Mouse (Mus musculus): ENCODE measurements around the gene Hcn4. TPM values are rescaled to one million over a fixed set of nuclear protein-coding genes. Genes with fewer than 3 reads are reported as not detected.

The Hcn4 gene
- polyA plus RNA-seq, 1 experiment, result 0.01 TPM

DNA sequence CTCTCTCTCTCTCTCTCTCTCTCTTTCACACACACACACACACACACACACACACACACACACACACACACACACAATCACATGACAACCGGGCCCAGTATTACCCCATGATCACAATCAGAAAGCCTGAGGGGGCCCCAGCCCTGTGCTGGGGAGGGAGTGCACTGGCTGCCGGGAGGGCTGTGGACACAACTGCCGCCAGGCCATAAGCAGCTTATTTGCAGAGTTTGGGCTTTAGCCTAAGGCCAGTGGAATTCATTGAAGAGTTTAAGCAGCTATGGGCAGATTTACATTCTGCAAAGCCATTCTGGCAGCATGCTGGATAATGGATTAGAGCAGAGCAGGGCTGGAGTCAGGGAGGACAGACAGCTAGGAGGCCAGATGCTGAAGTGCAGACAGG lies 12.0 kb upstream of the Hcn4 start:
- peaks cover 27% of the 10 kb centered on the region for H3K27me3 ChIP-seq (ENCODE audit: control insufficient read depth, insufficient read depth, insufficient read length)
- H3K79me2 ChIP-seq (ENCODE audit: control insufficient read depth, insufficient read depth), result no peaks in the 10 kb centered on the region
- TF ChIP-seq POLR2A (IDR thresholded peaks at IDR 0.05; ENCODE audit: insufficient read length, low read depth), result no peak
- TF ChIP-seq TCF12 (IDR thresholded peaks at IDR 0.05; ENCODE audit: insufficient read depth, poor library complexity, severe bottlenecking), result no peak
- TF ChIP-seq MYOG (IDR thresholded peaks at IDR 0.05; ENCODE audit: control insufficient read depth in 1 of 3, insufficient read depth in 1 of 3, insufficient read length in 2 of 3, low read depth in 2 of 3), result no peak
- TF ChIP-seq CEBPB (IDR thresholded peaks at IDR 0.05; ENCODE audit: insufficient read depth, poor library complexity, severe bottlenecking), result no peak
- TF ChIP-seq TCF3 (IDR thresholded peaks at IDR 0.05; ENCODE audit: insufficient read length, low read depth), result no peak
- no peak for TF ChIP-seq SRF (IDR thresholded peaks at IDR 0.05; ENCODE audit: control insufficient read depth, insufficient read length, low read depth)
- no peak for TF ChIP-seq E2F4 (IDR thresholded peaks at IDR 0.05; ENCODE audit: insufficient read depth)
- TF ChIP-seq REST (IDR thresholded peaks at IDR 0.05; ENCODE audit: insufficient read depth, insufficient read length), result no peak
- TF ChIP-seq MAX (IDR thresholded peaks at IDR 0.05; ENCODE audit: low read depth), result no peak
- TF ChIP-seq USF1 (IDR thresholded peaks at IDR 0.05; ENCODE audit: low read depth), result no peak
- no peak for TF ChIP-seq MYOD1 (IDR thresholded peaks at IDR 0.05; ENCODE audit: control insufficient read depth in 1 of 3, insufficient read length in 2 of 3, low read depth in 2 of 3)
- no peak overlapping the region for H3ac ChIP-seq (ENCODE audit: control insufficient read depth, insufficient read length)
- no peak overlapping the region for H3K4me3 ChIP-seq
- no peaks in the 10 kb centered on the region for H3K36me3 ChIP-seq (ENCODE audit: control insufficient read depth, insufficient read depth)
- H3K4me2 ChIP-seq (ENCODE audit: low read depth), result no peak overlapping the region

DNA sequence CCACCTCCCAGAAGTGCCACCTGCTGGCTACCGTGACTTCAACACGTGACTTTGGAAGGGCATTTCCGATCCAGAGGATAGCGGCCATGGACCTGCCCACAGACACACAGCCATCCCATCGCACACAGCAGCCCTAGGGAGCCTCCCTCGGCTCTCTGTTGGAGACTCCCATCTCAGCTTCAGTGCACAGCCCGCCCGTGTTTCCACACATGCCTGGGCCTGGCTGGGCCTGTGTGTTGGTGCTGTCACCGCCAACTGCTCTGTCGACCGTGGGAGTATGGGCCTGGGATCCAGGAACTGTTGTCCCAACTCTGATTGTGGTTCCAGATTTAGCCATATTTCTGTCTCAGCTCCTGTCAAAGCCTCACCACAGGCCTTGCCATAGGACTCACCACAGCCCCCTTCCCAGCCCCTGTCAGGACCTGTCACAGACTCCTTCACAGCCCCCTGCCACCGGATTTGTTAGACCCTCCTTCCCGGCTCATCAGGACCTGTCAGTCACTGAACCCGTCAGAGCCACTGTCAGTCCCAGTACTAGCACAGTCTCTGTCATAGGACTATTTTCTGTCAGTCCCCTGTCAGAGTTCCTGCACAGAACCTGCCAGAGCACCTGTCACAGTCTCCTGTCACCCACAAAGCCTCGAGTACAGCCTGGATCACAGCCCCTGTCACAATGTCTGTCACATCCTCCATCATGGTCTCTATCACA lies 7.5 kb upstream of the Hcn4 start:
- no peak overlapping the region for H3K4me2 ChIP-seq (ENCODE audit: low read depth)
- no peak overlapping the region for H3ac ChIP-seq (ENCODE audit: control insufficient read depth, insufficient read length)
- H3K36me3 ChIP-seq (ENCODE audit: control insufficient read depth, insufficient read depth), result no peaks in the 10 kb centered on the region
- no peak overlapping the region for H3K4me3 ChIP-seq
- TF ChIP-seq POLR2A (IDR thresholded peaks at IDR 0.05; ENCODE audit: insufficient read length, low read depth) (no peak), MYOG (IDR thresholded peaks at IDR 0.05; ENCODE audit: control insufficient read depth in 1 of 3, insufficient read depth in 1 of 3, insufficient read length in 2 of 3, low read depth in 2 of 3) (no peak), MYOD1 (IDR thresholded peaks at IDR 0.05; ENCODE audit: control insufficient read depth in 1 of 3, insufficient read length in 2 of 3, low read depth in 2 of 3) (no peak), USF1 (IDR thresholded peaks at IDR 0.05; ENCODE audit: low read depth) (no peak), TCF3 (IDR thresholded peaks at IDR 0.05; ENCODE audit: insufficient read length, low read depth) (no peak), REST (IDR thresholded peaks at IDR 0.05; ENCODE audit: insufficient read depth, insufficient read length) (no peak), CEBPB (IDR thresholded peaks at IDR 0.05; ENCODE audit: insufficient read depth, poor library complexity, severe bottlenecking) (no peak), POLR2AphosphoS2 (IDR thresholded peaks at IDR 0.05; ENCODE audit: insufficient read length, low read depth) (no peak), E2F4 (IDR thresholded peaks at IDR 0.05; ENCODE audit: insufficient read depth) (no peak), MAX (IDR thresholded peaks at IDR 0.05; ENCODE audit: low read depth) (no peak), TCF12 (IDR thresholded peaks at IDR 0.05; ENCODE audit: insufficient read depth, poor library complexity, severe bottlenecking) (no peak), SRF (IDR thresholded peaks at IDR 0.05; ENCODE audit: control insufficient read depth, insufficient read length, low read depth) (no peak)
- peaks cover 56% of the 10 kb centered on the region for H3K27me3 ChIP-seq (ENCODE audit: control insufficient read depth, insufficient read depth, insufficient read length)
- no peaks in the 10 kb centered on the region for H3K79me2 ChIP-seq (ENCODE audit: control insufficient read depth, insufficient read depth)

DNA sequence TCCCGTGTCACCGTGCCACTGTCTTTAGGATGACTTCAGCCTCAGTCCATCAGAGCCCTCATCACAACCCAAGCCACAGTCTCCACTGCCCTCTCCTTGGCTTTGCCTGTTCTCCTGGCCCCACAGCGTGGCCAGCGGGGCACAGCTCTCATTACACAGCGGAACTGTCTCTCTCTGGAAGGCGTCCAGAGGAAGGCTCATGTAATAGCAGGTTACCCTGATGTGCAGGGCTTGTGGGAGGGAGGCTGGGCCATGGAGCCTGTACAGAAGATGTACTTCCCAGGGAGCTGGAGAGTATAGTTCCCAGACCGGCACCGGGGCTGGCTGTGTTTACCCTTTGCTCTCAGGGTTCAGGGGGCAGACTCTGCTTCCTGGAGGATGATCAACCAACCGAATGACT lies 6.8 kb upstream of the Hcn4 start:
- no peaks in the 10 kb centered on the region for H3K79me2 ChIP-seq (ENCODE audit: control insufficient read depth, insufficient read depth)
- no peaks in the 10 kb centered on the region for H3K36me3 ChIP-seq (ENCODE audit: control insufficient read depth, insufficient read depth)
- H3ac ChIP-seq (ENCODE audit: control insufficient read depth, insufficient read length), result no peak overlapping the region
- no peak overlapping the region for H3K4me2 ChIP-seq (ENCODE audit: low read depth)
- H3K27me3 ChIP-seq (ENCODE audit: control insufficient read depth, insufficient read depth, insufficient read length), result peaks cover 63% of the 10 kb centered on the region
- TF ChIP-seq MYOD1 (IDR thresholded peaks at IDR 0.05; ENCODE audit: control insufficient read depth in 1 of 3, insufficient read length in 2 of 3, low read depth in 2 of 3) (no peak), TCF12 (IDR thresholded peaks at IDR 0.05; ENCODE audit: insufficient read depth, poor library complexity, severe bottlenecking) (no peak), E2F4 (IDR thresholded peaks at IDR 0.05; ENCODE audit: insufficient read depth) (no peak), USF1 (IDR thresholded peaks at IDR 0.05; ENCODE audit: low read depth) (no peak), SRF (IDR thresholded peaks at IDR 0.05; ENCODE audit: control insufficient read depth, insufficient read length, low read depth) (no peak), MAX (IDR thresholded peaks at IDR 0.05; ENCODE audit: low read depth) (no peak), POLR2A (IDR thresholded peaks at IDR 0.05; ENCODE audit: insufficient read length, low read depth) (no peak)
- H3K4me3 ChIP-seq, result no peak overlapping the region

DNA sequence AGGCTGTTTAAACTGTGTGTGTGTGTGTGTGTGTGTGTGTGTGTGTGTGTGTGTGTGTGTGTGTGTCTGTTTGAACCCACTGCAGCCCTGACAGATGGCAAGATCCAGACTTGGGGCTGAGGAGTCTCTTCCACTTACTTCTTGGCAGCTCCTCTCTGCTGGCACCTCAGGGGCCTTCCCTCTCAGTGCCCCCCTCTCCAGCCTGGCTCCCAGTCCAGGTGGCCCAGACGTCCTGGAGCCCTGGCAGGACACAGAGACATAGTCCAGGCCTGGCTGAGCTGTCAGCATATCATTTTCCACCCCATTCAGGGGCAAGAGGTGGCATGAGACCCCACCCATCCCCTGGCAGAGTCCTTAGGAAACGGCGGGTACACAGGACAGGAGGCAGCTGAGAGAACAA lies 5.5 kb upstream of the Hcn4 start:
- Histone ChIP-seq H3K79me2 (ENCODE audit: control insufficient read depth, insufficient read depth) (no peaks in the 10 kb centered on the region), H3K4me2 (ENCODE audit: low read depth) (no peak overlapping the region), H3K36me3 (ENCODE audit: control insufficient read depth, insufficient read depth) (no peaks in the 10 kb centered on the region), H3K27me3 (ENCODE audit: control insufficient read depth, insufficient read depth, insufficient read length) (peaks cover 75% of the 10 kb centered on the region), H3ac (ENCODE audit: control insufficient read depth, insufficient read length) (no peak overlapping the region), H3K4me3 (no peak overlapping the region)
- no peak for TF ChIP-seq MAX (IDR thresholded peaks at IDR 0.05; ENCODE audit: low read depth)
- TF ChIP-seq POLR2AphosphoS2 (IDR thresholded peaks at IDR 0.05; ENCODE audit: insufficient read length, low read depth), result no peak
- no peak for TF ChIP-seq MYOG (IDR thresholded peaks at IDR 0.05; ENCODE audit: control insufficient read depth in 1 of 3, insufficient read depth in 1 of 3, insufficient read length in 2 of 3, low read depth in 2 of 3)
- TF ChIP-seq USF1 (IDR thresholded peaks at IDR 0.05; ENCODE audit: low read depth), result no peak
- no peak for TF ChIP-seq MYOD1 (IDR thresholded peaks at IDR 0.05; ENCODE audit: control insufficient read depth in 1 of 3, insufficient read length in 2 of 3, low read depth in 2 of 3)
- no peak for TF ChIP-seq CEBPB (IDR thresholded peaks at IDR 0.05; ENCODE audit: insufficient read depth, poor library complexity, severe bottlenecking)
- TF ChIP-seq REST (IDR thresholded peaks at IDR 0.05; ENCODE audit: insufficient read depth, insufficient read length), result no peak
- TF ChIP-seq SRF (IDR thresholded peaks at IDR 0.05; ENCODE audit: control insufficient read depth, insufficient read length, low read depth), result no peak
- TF ChIP-seq POLR2A (IDR thresholded peaks at IDR 0.05; ENCODE audit: insufficient read length, low read depth), result no peak

Data from myocyte (in vitro differentiated cells).